Mouse (Mus musculus) cerebellum, adult 2 months (tissue): ENCODE measurements around the gene Sez6l.

ENCODE experiments used
- CTCF ChIP-seq: fragments of 200-500 bp; IDR thresholded peaks from 2 replicates; pipeline ENCODE4 v1.5.1; 2011; ENCODE audit warnings: low read depth, mild to moderate bottlenecking, control low read depth, low read length, moderate library complexity, borderline replicate concordance; ENCODE audit not compliant: insufficient read depth
- POLR2A ChIP-seq: fragments of 200-500 bp; IDR thresholded peaks from 2 replicates; pipeline ENCODE4 v1.6.1; 2011; ENCODE audit warnings: low read length, control low read depth, borderline replicate concordance; ENCODE audit not compliant: insufficient read depth

- TF ChIP-seq POLR2A (no peak), CTCF (no peak)
These were observed 80.1 kb downstream of the Sez6l start for GRCm38 (mm10) chr5:112496753-112497369.
